Mouse (Mus musculus) 3T3-L1 (cell line): Measurements from ENCODE around the gene Zswim4.
A peak's percentile ranks its signal among the peaks of the same experiment; 100 is the strongest.

Experiments
- DNase-seq: peaks from one replicate; pipeline ENCODE4 v3.0.0-alpha.2; 2015; ENCODE audit warnings: low read depth, low spot score

Gene Zswim4

DNA sequence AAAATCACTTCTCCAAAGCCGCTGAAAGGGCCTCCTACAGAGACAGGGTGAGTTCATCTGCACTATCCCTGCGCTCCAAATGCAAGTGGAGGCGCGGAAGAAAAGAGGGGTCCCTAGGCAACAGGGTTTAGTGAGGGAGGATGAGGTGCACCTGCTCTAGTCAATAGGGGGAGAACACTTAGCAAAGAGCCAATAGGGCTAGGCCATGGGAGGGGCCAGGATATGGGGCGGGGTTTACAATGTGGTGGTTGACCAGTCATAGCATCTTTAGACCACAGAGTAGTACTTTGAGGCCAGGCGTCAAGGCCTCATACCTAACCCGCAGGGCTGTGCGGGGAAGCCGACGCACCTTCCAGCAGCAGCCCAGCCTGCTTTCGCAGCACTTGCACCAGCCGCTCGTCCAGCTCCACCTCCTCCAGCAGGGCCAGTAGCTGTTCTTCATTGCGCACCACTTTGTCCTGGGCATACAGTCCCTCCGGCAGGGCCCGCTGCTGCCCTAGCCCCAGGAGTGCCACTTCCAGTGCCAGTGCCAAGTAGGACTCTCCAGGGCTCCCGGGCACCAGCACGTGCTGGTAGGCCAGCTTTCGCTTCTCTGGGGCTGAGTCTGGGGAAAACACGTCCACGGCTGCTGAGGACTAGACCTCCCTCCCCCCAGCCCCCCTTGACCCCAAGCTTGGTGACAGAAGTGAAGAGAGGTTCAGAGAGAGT is 13.4 kb downstream of the Zswim4 start:
- no peak for DNase-seq

DNA sequence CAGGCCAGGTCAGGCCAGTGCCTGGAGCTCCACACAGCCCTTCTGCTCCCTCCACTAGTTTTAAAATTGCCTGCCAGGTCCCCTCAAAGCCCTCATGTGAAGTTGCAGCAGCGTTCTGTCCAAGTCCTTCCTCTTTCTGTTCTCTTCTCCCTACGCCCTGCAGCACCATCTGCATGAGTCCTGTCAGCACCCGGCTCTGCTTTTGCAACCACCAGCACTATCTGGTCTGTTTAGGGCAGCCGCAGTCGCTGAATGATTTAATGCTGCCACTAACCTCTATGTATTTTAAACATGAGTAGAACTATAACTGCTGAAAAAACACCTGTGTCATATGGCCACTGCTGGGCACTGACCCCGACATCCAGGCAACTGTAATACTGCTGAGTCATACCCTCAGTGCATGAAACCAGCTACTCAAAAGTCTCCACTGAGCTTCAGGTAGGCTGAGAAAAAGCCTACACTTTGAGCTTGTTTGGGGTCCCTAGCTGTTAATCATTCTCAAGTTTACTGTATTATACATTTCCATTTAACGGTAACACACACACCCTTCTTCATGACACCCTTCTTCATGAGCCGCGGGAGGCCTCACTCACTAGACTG is 14.2 kb downstream of the Zswim4 start:
- no peak for DNase-seq

- DNase-seq: no peak
Measured at GRCm38 (mm10) chr8:84220105-84220504, 16.8 kb downstream of the Zswim4 start.

- DNase-seq: no peak
Measured at GRCm38 (mm10) chr8:84218143-84218542, 18.7 kb downstream of the Zswim4 start.

DNA sequence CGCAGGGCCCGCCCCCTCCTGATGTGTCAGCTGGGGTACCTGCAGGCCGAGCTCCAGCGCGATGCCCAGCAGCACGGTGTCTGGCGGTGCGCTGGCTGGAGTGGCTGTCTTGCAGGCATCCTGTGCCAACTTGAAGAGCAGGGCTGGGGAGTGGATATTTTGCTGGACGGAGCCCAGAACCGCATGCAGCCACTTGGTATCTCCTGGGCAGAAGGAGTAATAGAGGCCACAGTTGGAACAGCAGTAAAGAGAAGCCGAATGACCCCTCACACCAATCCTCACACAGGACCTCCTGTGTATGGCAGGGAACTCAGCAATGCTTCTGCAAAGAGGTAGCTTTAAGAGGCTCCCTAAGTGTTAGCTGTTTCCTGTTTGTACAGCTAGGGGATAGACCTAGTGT is 19.6 kb downstream of the Zswim4 start:
- DNase-seq: no peak

DNA sequence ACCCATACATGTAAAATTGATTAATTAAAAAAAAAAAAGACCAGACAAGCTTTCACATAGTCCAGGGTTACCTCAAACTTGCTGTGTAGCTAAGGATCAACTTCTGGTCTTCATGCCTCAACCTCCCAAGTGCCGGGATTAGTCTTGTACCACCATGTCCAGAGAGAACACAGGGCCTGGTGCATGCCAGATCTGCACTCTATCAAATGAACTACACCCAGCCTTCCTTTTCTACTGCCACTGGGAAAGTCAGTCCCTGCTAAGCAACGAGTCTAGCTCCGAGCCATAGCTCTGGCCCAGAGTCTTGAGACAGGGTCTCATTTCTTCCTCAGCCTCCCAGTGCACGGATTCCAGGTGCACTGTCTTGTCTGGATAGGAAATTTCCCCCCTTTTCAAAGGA is 23.6 kb downstream of the Zswim4 start:
- DNase-seq: no peak

GRCm38 (mm10) chr8:84211881-84212563 is 24.8 kb downstream of the Zswim4 start:
- DNase-seq: no peak

- no peak for DNase-seq
Measured at GRCm38 (mm10) chr8:84211202-84211601, 25.7 kb downstream of the Zswim4 start.

DNA sequence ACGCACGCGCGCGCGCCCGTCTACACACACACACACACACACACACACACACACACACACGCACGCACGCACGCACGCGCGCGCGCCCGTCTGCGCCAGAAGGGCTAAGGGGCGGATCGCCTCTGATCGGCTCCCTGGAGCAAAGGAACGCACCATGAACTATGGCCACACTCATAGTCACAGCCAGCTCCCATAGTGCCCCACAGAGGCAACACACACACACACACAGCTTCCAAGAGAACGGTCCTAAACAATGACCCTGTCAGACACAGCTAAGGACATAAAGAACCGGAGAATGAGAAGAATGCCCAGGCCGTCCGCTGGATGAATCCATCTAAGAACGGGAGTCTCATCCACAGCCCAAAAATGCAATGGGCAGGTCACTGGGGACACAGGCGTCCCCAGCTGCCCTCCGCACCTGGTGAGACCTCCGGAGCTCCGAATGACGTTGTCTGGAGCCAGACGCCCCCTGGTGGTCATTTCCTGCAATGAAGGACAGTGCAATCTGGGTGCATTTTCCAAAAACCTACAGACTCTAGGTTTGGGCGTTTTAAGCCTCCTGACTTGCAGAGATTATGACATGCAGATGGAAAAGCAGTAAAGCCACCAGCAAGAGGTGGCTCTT is 26.6 kb downstream of the Zswim4 start:
- DNase-seq: peak; percentile 91

DNA sequence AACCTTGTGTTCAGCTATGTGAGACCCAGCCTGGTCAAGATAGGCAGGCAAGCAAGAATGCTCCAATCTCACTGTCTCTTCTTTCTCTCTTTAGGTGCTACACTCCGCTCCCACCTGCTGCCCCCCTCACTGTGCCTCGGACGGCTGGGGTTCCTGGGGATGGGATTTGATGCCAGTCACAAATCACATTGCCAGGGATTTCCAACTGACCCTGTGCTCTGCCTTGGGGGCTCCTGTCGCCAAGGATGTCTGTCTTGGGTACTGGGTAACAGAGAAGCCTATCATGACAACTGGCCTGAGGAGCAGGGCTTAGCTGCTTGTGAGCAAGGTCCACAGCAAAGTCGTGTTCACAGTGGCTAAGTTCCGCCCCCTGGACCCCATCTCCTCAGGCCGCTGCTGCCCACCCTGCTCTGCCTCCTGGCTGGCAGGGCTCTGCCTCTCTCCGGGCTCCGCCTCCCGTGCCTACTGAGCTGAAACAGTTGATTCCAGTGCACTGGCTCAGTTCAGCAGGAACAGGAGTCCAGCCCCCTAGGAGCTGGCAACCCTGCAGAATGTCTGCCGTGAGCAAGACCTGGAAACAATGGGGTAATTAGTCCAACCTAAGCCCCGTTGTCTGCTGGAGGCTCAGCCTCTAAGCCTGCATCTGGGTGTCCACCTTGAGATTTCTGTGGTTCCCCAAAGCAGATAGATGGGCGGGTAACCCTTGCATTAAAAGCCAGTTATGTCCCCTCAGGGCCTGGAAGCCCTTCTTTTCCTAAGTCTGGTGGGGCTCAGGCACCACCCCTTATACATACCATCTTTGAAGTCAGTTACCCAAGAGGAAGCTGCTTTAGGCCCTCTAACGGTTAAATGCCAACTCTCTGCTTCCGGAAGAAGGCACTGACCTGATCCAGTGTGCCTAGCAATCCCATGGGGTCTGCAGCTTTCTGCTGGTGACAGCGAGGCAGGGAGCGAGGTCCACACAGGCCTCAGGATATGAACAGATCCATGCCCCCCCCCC is 28.2 kb downstream of the Zswim4 start:
- DNase-seq: no peak

- peak; percentile 51 for DNase-seq
Measured at GRCm38 (mm10) chr8:84207811-84208210, 29.0 kb downstream of the Zswim4 start.

DNA sequence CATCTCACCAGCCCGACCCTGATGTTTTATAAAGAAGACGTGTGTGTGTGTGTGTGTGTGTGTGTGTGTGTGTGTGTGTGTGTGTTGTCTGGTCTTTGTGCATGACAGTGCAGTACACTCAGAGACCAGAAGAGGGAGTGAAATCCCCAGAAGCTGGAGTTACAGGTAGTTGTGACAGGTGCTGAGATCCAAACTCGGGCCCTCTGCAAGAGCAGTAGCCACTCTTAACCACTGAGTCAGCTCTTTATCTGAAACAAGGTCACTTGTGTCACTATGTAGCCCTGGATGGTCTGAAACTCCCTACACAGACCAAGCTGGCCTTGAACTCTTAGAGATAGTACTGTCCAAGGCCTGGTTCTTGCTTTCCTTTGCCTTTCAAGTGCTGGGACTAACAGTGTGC is 30.2 kb downstream of the Zswim4 start:
- peak; percentile 49 for DNase-seq

- no peak for DNase-seq
Measured at GRCm38 (mm10) chr8:84205073-84205472, 31.8 kb downstream of the Zswim4 start.

- peak; percentile 94 for DNase-seq
Measured at GRCm38 (mm10) chr8:84203975-84204772, 32.7 kb downstream of the Zswim4 start.

GRCm38 (mm10) chr8:84202938-84203917 is 33.6 kb downstream of the Zswim4 start:
- DNase-seq: peak; percentile 94

GRCm38 (mm10) chr8:84202466-84202865 is 34.4 kb downstream of the Zswim4 start:
- peak; percentile 100 for DNase-seq

- peak; percentile 91 for DNase-seq
Measured at GRCm38 (mm10) chr8:84201545-84202245, 35.2 kb downstream of the Zswim4 start.
